Comparison of ENCODE assay signal across 8 mouse cellular contexts in genomic region chr14:115092510-115092909, GRCm38 (mm10). TPM values are rescaled to one million over a fixed set of nuclear protein-coding genes. Genes with fewer than 3 reads are reported as not detected.
A peak's percentile ranks its signal among the peaks of the same experiment; 100 is the strongest.
DNase-seq lines count a peak whose midpoint lies in the region; ATAC-seq and TF ChIP-seq lines count a peak whose summit lies in the region.

No protein-coding gene starts in this region.

- no peaks in the 10 kb centered on the region for H3K9me3 ChIP-seq in liver, embryonic 12.5 days (replicated peaks)
- H3K9me3 ChIP-seq in neural tube, embryonic 15.5 days (replicated peaks), result no peaks in the 10 kb centered on the region

- peak overlapping the region; percentile 83 for H3K4me2 ChIP-seq in liver, embryonic 12.5 days
- peak overlapping the region; percentile 97 for H3K4me2 ChIP-seq in neural tube, embryonic 15.5 days

- H3K27me3 ChIP-seq in liver, embryonic 12.5 days (replicated peaks), result peaks cover 46% of the 10 kb centered on the region
- peaks cover 33% of the 10 kb centered on the region for H3K27me3 ChIP-seq in neural tube, embryonic 15.5 days (replicated peaks)

- H3K9ac ChIP-seq in liver, embryonic 12.5 days, result peak overlapping the region; percentile 12; the same call in 1 of the 2 replicates
- peak overlapping the region; percentile 63 for H3K9ac ChIP-seq in neural tube, embryonic 15.5 days (replicated peaks)

- no peak for TF ChIP-seq POLR2A in cortical plate, adult 2 months (IDR thresholded peaks at IDR 0.05; ENCODE audit: extremely low read depth, insufficient read depth, low read length)

- no peaks in the 10 kb centered on the region for H3K36me3 ChIP-seq in liver, embryonic 12.5 days
- H3K36me3 ChIP-seq in neural tube, embryonic 15.5 days, result no peaks in the 10 kb centered on the region

- intact Hi-C loops in left cerebral cortex, adult 2 months (cut with DNase I), result loop anchor here (5.0 kb wide), 3 partner anchors 40 to 100 kb away; no protein-coding TSS in a partner anchor

- no peak overlapping the region for H3K27ac ChIP-seq in left cerebral cortex, adult 2 months
- H3K27ac ChIP-seq in cortical plate, adult 2 months (ENCODE audit: insufficient read depth, low read length), result no peak overlapping the region
- no peak overlapping the region for H3K27ac ChIP-seq in liver, embryonic 12.5 days
- peak overlapping the region; percentile 30 for H3K27ac ChIP-seq in neural tube, embryonic 15.5 days (replicated peaks)

- peak overlapping the region; percentile 82 for H3K4me3 ChIP-seq in left cerebral cortex, adult 2 months
- peak overlapping the region; percentile 71 for H3K4me3 ChIP-seq in cortical plate, adult 2 months (ENCODE audit: insufficient read depth, low read length)
- peak overlapping the region; percentile 61 for H3K4me3 ChIP-seq in liver, embryonic 12.5 days
- peak overlapping the region; percentile 64 for H3K4me3 ChIP-seq in neural tube, embryonic 15.5 days (replicated peaks)

- ATAC-seq in hematopoietic stem cell, adult 5-6 weeks (replicated peaks in 1 of 2; ENCODE audit: insufficient read depth in 1 of 2, low FRiP score in 2 of 2, low TSS enrichment in 1 of 2, low read depth in 1 of 2, poor library complexity in 2 of 2, severe bottlenecking in 2 of 2), result peak; percentile 2 to 11; a peak in 2 of 4 replicates
- ATAC-seq in liver, embryonic 12.5 days, result peak; percentile 33; the same call in 1 of the 2 replicates
- peak; percentile 78 for ATAC-seq in neural tube, embryonic 15.5 days (ENCODE audit: low FRiP score)

- no peaks in the 10 kb centered on the region for H3K4me1 ChIP-seq in cortical plate, adult 2 months (ENCODE audit: control insufficient read depth, insufficient read depth, low read length)
- H3K4me1 ChIP-seq in liver, embryonic 12.5 days, result peaks cover 9% of the 10 kb centered on the region
- H3K4me1 ChIP-seq in neural tube, embryonic 15.5 days, result peaks cover 9% of the 10 kb centered on the region

- 1% methylated on average over 33 of the region's 33 CpGs for WGBS in liver, embryonic 12.5 days (ENCODE audit: insufficient replicate concordance)
- 1% methylated on average over 33 of the region's 33 CpGs for WGBS in neural tube, embryonic 15.5 days

- TF ChIP-seq CTCF in left cerebral cortex, adult 2 months (IDR thresholded peaks at IDR 0.05), result no peak
- no peak for TF ChIP-seq CTCF in cortical plate, adult 2 months (IDR thresholded peaks at IDR 0.05; ENCODE audit: extremely low read depth, insufficient read depth, low read length)

- peak in 1 of 2 experiments; percentile 18 for DNase-seq in left cerebral cortex, adult 2 months (ENCODE audit: extremely low spot score in 1 of 2, low spot score in 2 of 2)
- no peak for DNase-seq in left cerebral cortex, adult 9 months (ENCODE audit: low spot score in 2 of 2)
- DNase-seq in T-cell, adult 2 months (ENCODE audit: low spot score), result no peak
- DNase-seq in urinary bladder, postnatal 25 days (ENCODE audit: low spot score), result no peak

RNA-seq across cellular contexts. Expression of gene Gpc5, which starts 0.5 kb away (rescaled TPM):
- total RNA-seq in left cerebral cortex, adult 2 months (2021), result 10 to 100 TPM; 31.6 to 34.7 TPM
- polyA plus RNA-seq in cortical plate, adult 2 months (2012; rRNA removed), result 48.8 and 49.6 TPM in 2 replicates
- not detected in 2 replicates for total RNA-seq in hematopoietic stem cell, adult 5-6 weeks (2017)
- polyA plus RNA-seq in liver, embryonic 12.5 days (2016; fragmentation: Nextera tagmentation; extraction: Ambion mirVana), result not detected in 2 replicates
- 17.4 and 21.3 TPM in 2 replicates for polyA plus RNA-seq in neural tube, embryonic 15.5 days (2015; fragmentation: Nextera tagmentation; extraction: Ambion mirVana)

Comparison
In these comparisons a context has a peak if more than half of its experiments do, and no peak if none do; other contexts are left out.
1. ATAC-seq: peak in every context shown above with its lines; median percentile 78 in neural tube, embryonic 15.5 days; 33 in liver, embryonic 12.5 days; 6 in hematopoietic stem cell, adult 5-6 weeks.
2. RNA of gene Gpc5, which starts 0.5 kb away (polyA plus RNA-seq): 48.8 to 49.6 TPM in cortical plate, adult 2 months and 17.4 to 21.3 TPM in neural tube, embryonic 15.5 days; not detected in liver, embryonic 12.5 days; every median in the first group is over 10 times any median in the second.
3. Peak in every context shown above with its lines, with median percentiles within 50 percentile points of each other: H3K4me3 ChIP-seq.